Mouse (Mus musculus): Measurements from ENCODE around the gene Gm21970. TPM values are rescaled to one million over a fixed set of nuclear protein-coding genes. Genes with fewer than 3 reads are reported as not detected.
"Not testable (repeated sequence)": the region's sequence is repeated elsewhere in the genome, so short reads cannot be mapped to it uniquely, and the experiment has no call there.

The Gm21970 gene
- total RNA-seq, 2 experiments from 2014 or later: 0.47 TPM; not detected in 1

- intact Hi-C loops (cut with DNase I): no loop called here
- DNase-seq: no peak
Measured at GRCm38 (mm10) chr16:91428259-91428865, 36.8 kb downstream of the Gm21970 start.

- intact Hi-C loops (cut with DNase I): no loop called here
Measured at GRCm38 (mm10) chr16:91432720-91433328, 41.3 kb downstream of the Gm21970 start.

GRCm38 (mm10) chr16:91433329-91433933 lies 41.9 kb downstream of the Gm21970 start:
- intact Hi-C loops (cut with DNase I): no loop called here
- DNase-seq: no peak

More at GRCm38 (mm10) chr16:91432720-91433328, 41.3 kb downstream of the Gm21970 start:
- no peak for DNase-seq

- intact Hi-C loops (cut with DNase I): no loop called here
Measured at GRCm38 (mm10) chr16:91434119-91434518, 42.6 kb downstream of the Gm21970 start.

GRCm38 (mm10) chr16:91438081-91438480 lies 46.6 kb downstream of the Gm21970 start:
- intact Hi-C loops (cut with DNase I): no loop called here
- no peak for DNase-seq

More at GRCm38 (mm10) chr16:91434119-91434518, 42.6 kb downstream of the Gm21970 start:
- DNase-seq: no peak

- intact Hi-C loops (cut with DNase I); DNase-seq: not testable (repeated sequence)
Measured at GRCm38 (mm10) chr16:91438599-91438998, 47.1 kb downstream of the Gm21970 start.

- intact Hi-C loops (cut with DNase I): loop anchor here (2.0 kb wide), 1 partner anchor 35 kb away; the partner anchor contains the start of gene Il10rb
- DNase-seq: peak; percentile 71 to 78
Measured at GRCm38 (mm10) chr16:91441366-91441765, 49.8 kb downstream of the Gm21970 start.

- intact Hi-C loops (cut with DNase I): loop anchor here (1.0 to 2.0 kb wide), 2 partner anchors 35 to 83 kb away; partner anchors contain the start of gene Il10rb
Measured at GRCm38 (mm10) chr16:91441811-91442240, 50.3 kb downstream of the Gm21970 start.

GRCm38 (mm10) chr16:91442446-91442845 lies 50.9 kb downstream of the Gm21970 start:
- intact Hi-C loops (cut with DNase I): loop anchor here (1.0 kb wide), 1 partner anchor 83 kb away; no protein-coding TSS in a partner anchor
- no peak for DNase-seq

More at GRCm38 (mm10) chr16:91441811-91442240, 50.3 kb downstream of the Gm21970 start:
- no peak for DNase-seq

GRCm38 (mm10) chr16:91443211-91443611 lies 51.7 kb downstream of the Gm21970 start:
- intact Hi-C loops (cut with DNase I): no loop called here
- no peak for DNase-seq

GRCm38 (mm10) chr16:91444847-91445246 lies 53.3 kb downstream of the Gm21970 start:
- intact Hi-C loops (cut with DNase I): no loop called here
- no peak for DNase-seq

- no peak for DNase-seq
- intact Hi-C loops (cut with DNase I): no loop called here
Measured at GRCm38 (mm10) chr16:91445566-91445965, 54.0 kb downstream of the Gm21970 start.

- intact Hi-C loops (cut with DNase I): no loop called here
- DNase-seq: no peak
Measured at GRCm38 (mm10) chr16:91446778-91447511, 55.4 kb downstream of the Gm21970 start.

GRCm38 (mm10) chr16:91447512-91447900 lies 56.0 kb downstream of the Gm21970 start:
- DNase-seq: no peak
- intact Hi-C loops (cut with DNase I): no loop called here

- no peak for DNase-seq
- intact Hi-C loops (cut with DNase I): no loop called here
Measured at GRCm38 (mm10) chr16:91448088-91448487, 56.6 kb downstream of the Gm21970 start.

GRCm38 (mm10) chr16:91448895-91449294 lies 57.4 kb downstream of the Gm21970 start:
- no peak for DNase-seq
- intact Hi-C loops (cut with DNase I): no loop called here

- intact Hi-C loops (cut with DNase I): no loop called here
- no peak for DNase-seq
Measured at GRCm38 (mm10) chr16:91450137-91451064, 58.9 kb downstream of the Gm21970 start.

GRCm38 (mm10) chr16:91451949-91452348 lies 60.4 kb downstream of the Gm21970 start:
- DNase-seq: no peak
- intact Hi-C loops (cut with DNase I): no loop called here

- DNase-seq: peak; percentile 28 to 51
- intact Hi-C loops (cut with DNase I): no loop called here
Measured at GRCm38 (mm10) chr16:91452363-91452896, 60.9 kb downstream of the Gm21970 start.
